Mouse (Mus musculus): Measurements from ENCODE around the gene Lmod2.

GRCm38 (mm10) chr6:24620936-24621335 lies 23.4 kb downstream of the Lmod2 start:
- no peak for TF ChIP-seq CTCF (IDR thresholded peaks at IDR 0.05)
- no peak for TF ChIP-seq EP300 (IDR thresholded peaks at IDR 0.05)

Measured in lung, postnatal 0 days (tissue).